Mouse (Mus musculus) ES-E14 (cell line): Measurements from ENCODE around the gene Gpatch8. TPM values are rescaled to one million over a fixed set of nuclear protein-coding genes. Genes with fewer than 3 reads are reported as not detected.

ENCODE experiments used
- DNase-seq: peaks from one replicate; pipeline ENCODE4 v3.0.0-alpha.2; 2013; ENCODE audit warnings: low read depth, low spot score
- H3K27ac ChIP-seq: 2 replicates; pipeline ENCODE4 v1.5.1; 2012; ENCODE audit warnings: low read depth, mild to moderate bottlenecking, low read length, moderate library complexity, mixed read lengths; ENCODE audit not compliant: poor library complexity, insufficient read depth, severe bottlenecking
- H3K36me3 ChIP-seq: 2 replicates; pipeline ENCODE4 v1.6.1; 2012; ENCODE audit warnings: mild to moderate bottlenecking, low read length, moderate library complexity, mixed read lengths; ENCODE audit not compliant: control insufficient read depth, poor library complexity, insufficient read depth, severe bottlenecking
- H3K4me1 ChIP-seq, 2 experiments: fragments of 150-350 bp in 1 of 2; sonication (generic) in 1 of 2; 2 replicates each; pipeline ENCODE4 v1.6.1; 2012; ENCODE audit warnings: low read length in 2 of 2, mild to moderate bottlenecking in 1 of 2, mixed read lengths in 1 of 2; ENCODE audit not compliant: control insufficient read depth in 2 of 2, insufficient read depth in 2 of 2, poor library complexity in 1 of 2
- H3K4me3 ChIP-seq, 2 experiments: fragments of 150-350 bp in 1 of 2; sonication (generic) in 1 of 2; 2 replicates each; pipeline ENCODE4 v1.5.1; 2012; ENCODE audit warnings: low read length in 2 of 2, low read depth in 1 of 2, mild to moderate bottlenecking in 1 of 2, mixed read lengths in 1 of 2; ENCODE audit not compliant: insufficient read depth in 1 of 2, poor library complexity in 1 of 2, severe bottlenecking in 1 of 2
- H3K9ac ChIP-seq: 2 replicates; pipeline ENCODE4 v1.6.1; 2012; ENCODE audit warnings: low read depth, mild to moderate bottlenecking, low read length, mixed read lengths; ENCODE audit not compliant: poor library complexity, insufficient read depth, severe bottlenecking
- H3K9me3 ChIP-seq: fragments of 150-350 bp; sonication (generic); 2 replicates; pipeline ENCODE4 v1.6.1; 2012; ENCODE audit warnings: low read depth, mild to moderate bottlenecking, low read length; ENCODE audit not compliant: control insufficient read depth, insufficient read depth
- CHD2 ChIP-seq: IDR thresholded peaks from 2 replicates; pipeline ENCODE4 v1.6.1; 2014; ENCODE audit warnings: mild to moderate bottlenecking, low read depth, low read length, inconsistent platforms
- HCFC1 ChIP-seq: IDR thresholded peaks from 2 replicates; pipeline ENCODE4 v1.6.1; 2012; ENCODE audit warnings: low read length, inconsistent platforms, borderline replicate concordance; ENCODE audit not compliant: insufficient read depth
- MAFK ChIP-seq: IDR thresholded peaks from 2 replicates; pipeline ENCODE4 v1.6.1; 2014; ENCODE audit warnings: mild to moderate bottlenecking, low read depth, low read length, inconsistent platforms; ENCODE audit not compliant: insufficient read depth
- ZC3H11A ChIP-seq: IDR thresholded peaks from 2 replicates; pipeline ENCODE4 v1.6.1; 2012; ENCODE audit warnings: low read depth, mild to moderate bottlenecking, inconsistent platforms, low read length, borderline replicate concordance
- ZNF384 ChIP-seq: IDR thresholded peaks from 2 replicates; pipeline ENCODE4 v1.6.1; 2012; ENCODE audit warnings: low read depth, low read length, inconsistent platforms
- in situ Hi-C, 2 experiments: fragments of 600-800 bp; cut with MboI; formaldehyde crosslinking; loops; one replicate each; pipeline ENCODE4 v1.15.1; 2025; ENCODE audit warnings: low sequenced_read_pairs in 2 of 2, inconsistent platforms in 1 of 2; ENCODE audit not compliant: unreplicated experiment in 2 of 2
- total RNA-seq: library from RNA; depleted of rRNA; stranded (reverse); fragments of 300-350 nt; gene quantifications from 2 replicates; pipeline ENCODE4 v1.2.3, GENCODE M21; 2012

The Gpatch8 gene
- total RNA-seq, 1 experiment, result 22.9 TPM

GRCm38 (mm10) chr11:102531425-102531824, 24.8 kb downstream of the Gpatch8 start:
- no peaks in the 10 kb centered on the region for H3K9me3 ChIP-seq
- H3K36me3 ChIP-seq, result peaks cover 6% of the 10 kb centered on the region
- no peak overlapping the region for H3K9ac ChIP-seq
- H3K4me1 ChIP-seq, result no peaks in the 10 kb centered on the region
- H3K27ac ChIP-seq, result no peak overlapping the region
- DNase-seq, result no peak
- TF ChIP-seq ZC3H11A (no peak), HCFC1 (no peak), MAFK (no peak), CHD2 (no peak), ZNF384 (no peak)
- in situ Hi-C loops, result no loop called here
- H3K4me3 ChIP-seq, result no peak overlapping the region

- H3K36me3 ChIP-seq, result no peaks in the 10 kb centered on the region; the same call in 1 of the 2 replicates
- no peak overlapping the region for H3K4me3 ChIP-seq
- no peak overlapping the region for H3K9ac ChIP-seq
- peaks cover 5 to 6% of the 10 kb centered on the region in 2 experiments; a peak in 3 of 4 replicates for H3K4me1 ChIP-seq
- H3K27ac ChIP-seq, result no peak overlapping the region
- no peak for DNase-seq
- in situ Hi-C loops, result no loop called here
- TF ChIP-seq ZC3H11A (no peak), CHD2 (no peak), ZNF384 (no peak), HCFC1 (no peak), MAFK (no peak)
- H3K9me3 ChIP-seq, result no peaks in the 10 kb centered on the region
Measured at GRCm38 (mm10) chr11:102514793-102515424, 41.3 kb downstream of the Gpatch8 start.

- in situ Hi-C loops, result no loop called here
- H3K36me3 ChIP-seq, result peaks cover under 1% of the 10 kb centered on the region; the same call in 1 of the 2 replicates
- TF ChIP-seq MAFK (no peak), HCFC1 (no peak), ZC3H11A (no peak), ZNF384 (no peak), CHD2 (no peak)
Measured at GRCm38 (mm10) chr11:102510226-102510625, 46.0 kb downstream of the Gpatch8 start.

GRCm38 (mm10) chr11:102496732-102497131, 59.5 kb downstream of the Gpatch8 start:
- Histone ChIP-seq H3K4me1 (peaks cover 0 to 7% of the 10 kb centered on the region in 2 experiments; a peak in 1 of 4 replicates), H3K27ac (no peak overlapping the region), H3K4me3 (no peak overlapping the region), H3K9ac (no peak overlapping the region), H3K9me3 (no peaks in the 10 kb centered on the region), H3K36me3 (peaks cover 9% of the 10 kb centered on the region)
- no peak for DNase-seq
- in situ Hi-C loops, result loop anchor here in 1 of 2 experiments (10.0 kb wide), 1 partner anchor 158 kb away; no protein-coding TSS in a partner anchor
- TF ChIP-seq MAFK (no peak), ZC3H11A (no peak), CHD2 (no peak)

More at GRCm38 (mm10) chr11:102510226-102510625, 46.0 kb downstream of the Gpatch8 start:
- H3K4me1 ChIP-seq, result peaks cover 5 to 6% of the 10 kb centered on the region in 2 experiments; a peak in 3 of 4 replicates
- H3K9me3 ChIP-seq, result no peaks in the 10 kb centered on the region
- no peak overlapping the region for H3K9ac ChIP-seq
- H3K27ac ChIP-seq, result no peak overlapping the region
- no peak for DNase-seq
- no peak overlapping the region for H3K4me3 ChIP-seq
